12 mouse cellular contexts compared by ENCODE assay signal in the genomic region with DNA sequence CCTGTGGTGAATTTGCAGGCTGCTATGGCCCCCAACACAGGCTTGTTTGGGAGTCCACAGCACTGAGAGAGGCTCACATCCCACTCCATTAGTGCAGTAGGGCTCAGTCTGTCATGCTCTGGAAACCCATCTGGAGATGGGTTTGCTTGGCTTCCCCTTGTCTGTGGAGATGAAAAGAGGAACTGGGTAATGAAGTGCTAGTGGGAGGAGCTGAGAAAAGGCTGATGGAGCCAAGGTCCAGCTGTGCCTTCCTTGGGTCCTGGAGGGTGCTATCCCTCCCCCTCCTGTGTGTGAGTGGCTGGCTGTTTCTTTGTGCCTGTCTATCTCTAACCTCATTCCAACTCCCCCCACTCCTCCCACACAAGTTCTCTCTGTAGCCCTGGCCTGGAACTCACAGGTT. TPM values are rescaled to one million over a fixed set of nuclear protein-coding genes. Genes with fewer than 3 reads are reported as not detected.
DNase-seq lines count a peak whose midpoint lies in the region.
"Had no signal": no experiment of that assay in that cellular context is flagged by ENCODE, and none has a peak within 500 bp of the region (broad histone marks: within the 10 kb centered on the region; RNA-seq: fewer than 3 reads in every experiment).

No protein-coding gene starts in this region.

- H3K36me3 ChIP-seq in heart, embryonic 10.5 days: no peaks in the 10 kb centered on the region

- peaks cover 41% of the 10 kb centered on the region for H3K4me1 ChIP-seq in heart, embryonic 10.5 days

- DNase-seq in heart, embryonic 10.5 days (ENCODE audit: low spot score): no peak
- no peak for DNase-seq in heart, postnatal 14 days
- peak; percentile 3 for DNase-seq in 416B (ENCODE audit: low read depth)
- peak; percentile 24 for DNase-seq in embryo, embryonic 11 days
- peak; percentile 84 for DNase-seq in lung, postnatal 36 days
- DNase-seq in urinary bladder, postnatal 14 days (ENCODE audit: low spot score): no peak
- DNase-seq in adrenal gland, adult 2 months: no peak
- no peak for DNase-seq in ovary, postnatal 36 days (ENCODE audit: low spot score)

- H3K4me3 ChIP-seq in heart, embryonic 10.5 days: no peak overlapping the region
- H3K4me3 ChIP-seq: erythroblast, embryonic 14.5 days; myocyte had no signal

- intact Hi-C loops in heart, postnatal 14 days (cut with DNase I): no loop called here

- H3K27me3 ChIP-seq in heart, embryonic 10.5 days (ENCODE audit: insufficient read depth, poor library complexity, severe bottlenecking): no peaks in the 10 kb centered on the region

- no peaks in the 10 kb centered on the region for H3K9me3 ChIP-seq in heart, embryonic 10.5 days

- peak overlapping the region; percentile 16; the same call in 1 of the 2 replicates for H3K27ac ChIP-seq in heart, embryonic 10.5 days

RNA-seq across cellular contexts. Expression of a gene that starts 40.8 kb away (rescaled TPM):
- not detected in 2 replicates for polyA plus RNA-seq in heart, embryonic 10.5 days (2016; fragmentation: Nextera tagmentation; extraction: Ambion mirVana)
- total RNA-seq in heart, postnatal 14 days (2021): not detected
- not detected for total RNA-seq in adrenal gland, adult 2 months (2021)
- not detected in 2 replicates for polyA plus RNA-seq in adrenal gland, adult 2 months (2012; rRNA removed)
- polyA plus RNA-seq: erythroblast, embryonic 14.5 days; heart, postnatal 0 days; limb, embryonic 11.5 days; myocyte had no signal

Comparison
In these comparisons a context has a peak if more than half of its experiments do, and no peak if none do; other contexts are left out.
1. DNase-seq: peak in 416B (single experiment), embryo, embryonic 11 days (single experiment) and lung, postnatal 36 days (single experiment); none in heart, embryonic 10.5 days (single experiment), heart, postnatal 14 days (0 of 2), urinary bladder, postnatal 14 days (single experiment), adrenal gland, adult 2 months (single experiment) and ovary, postnatal 36 days (single experiment).